Mouse (Mus musculus) spleen, adult 18-20 months (tissue): ENCODE data around the gene Pax7.

Experiments
- DNase-seq, 2 experiments: peaks; one replicate each; pipeline ENCODE4 v3.0.0; 2022; ENCODE audit warnings: mixed read lengths in 2 of 2

The Pax7 gene

DNA sequence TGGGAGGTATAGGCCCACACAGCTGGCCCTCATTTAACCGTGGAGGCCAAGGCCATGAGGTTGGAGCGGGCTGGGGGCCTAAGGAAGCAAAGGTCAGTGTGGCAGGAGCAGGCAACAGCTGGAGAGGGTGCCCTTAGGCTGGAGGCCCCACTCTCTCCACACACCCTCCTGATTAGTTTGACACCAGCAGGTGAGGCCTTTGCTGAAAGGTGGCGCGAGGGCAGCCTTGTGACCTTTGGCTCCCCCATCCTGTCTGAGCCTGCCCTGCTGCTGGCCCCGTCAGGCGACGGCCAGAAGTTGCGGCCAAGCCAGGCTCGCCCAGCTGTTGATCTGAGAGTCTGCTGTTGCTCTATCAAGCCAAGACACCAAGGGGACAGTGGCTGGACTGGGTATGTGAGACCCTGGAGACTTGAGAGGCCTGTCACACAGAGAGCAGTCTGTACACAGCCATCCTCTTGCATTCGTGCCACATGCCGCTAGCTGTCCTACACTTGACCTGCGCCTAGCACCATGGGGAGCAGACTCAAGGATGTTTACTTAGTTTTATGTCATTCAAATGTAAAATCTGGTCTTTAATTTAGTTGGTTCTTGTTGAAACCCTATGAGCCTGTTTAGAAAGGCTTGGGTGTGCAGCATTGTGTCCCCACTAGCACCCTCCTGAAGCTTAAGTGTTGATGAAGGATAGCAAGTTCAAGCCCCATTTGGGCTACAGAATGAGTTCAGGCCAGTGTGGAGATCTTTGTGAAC lies 86.0 kb downstream of the Pax7 start:
- no peak for DNase-seq

DNA sequence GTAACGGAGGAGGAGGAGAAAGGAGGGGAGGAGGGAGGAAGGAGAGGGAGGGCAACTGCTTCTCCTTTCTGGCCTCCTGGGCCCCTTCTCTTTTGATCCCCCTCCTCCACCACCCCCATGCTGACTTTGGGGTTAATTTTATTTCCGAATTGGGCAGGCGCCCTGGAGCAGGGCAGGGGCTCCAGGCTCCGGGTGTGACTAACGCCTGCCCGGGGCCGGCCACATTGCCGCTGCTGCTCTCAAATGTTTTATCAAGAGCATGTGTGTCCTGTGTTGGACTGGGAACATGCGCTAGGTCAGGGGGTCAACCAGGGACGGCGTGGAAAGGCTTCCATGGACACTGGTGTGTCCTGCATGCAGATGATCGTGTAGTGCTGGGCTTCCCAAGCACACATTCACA lies 87.2 kb downstream of the Pax7 start:
- DNase-seq = no peak

DNA sequence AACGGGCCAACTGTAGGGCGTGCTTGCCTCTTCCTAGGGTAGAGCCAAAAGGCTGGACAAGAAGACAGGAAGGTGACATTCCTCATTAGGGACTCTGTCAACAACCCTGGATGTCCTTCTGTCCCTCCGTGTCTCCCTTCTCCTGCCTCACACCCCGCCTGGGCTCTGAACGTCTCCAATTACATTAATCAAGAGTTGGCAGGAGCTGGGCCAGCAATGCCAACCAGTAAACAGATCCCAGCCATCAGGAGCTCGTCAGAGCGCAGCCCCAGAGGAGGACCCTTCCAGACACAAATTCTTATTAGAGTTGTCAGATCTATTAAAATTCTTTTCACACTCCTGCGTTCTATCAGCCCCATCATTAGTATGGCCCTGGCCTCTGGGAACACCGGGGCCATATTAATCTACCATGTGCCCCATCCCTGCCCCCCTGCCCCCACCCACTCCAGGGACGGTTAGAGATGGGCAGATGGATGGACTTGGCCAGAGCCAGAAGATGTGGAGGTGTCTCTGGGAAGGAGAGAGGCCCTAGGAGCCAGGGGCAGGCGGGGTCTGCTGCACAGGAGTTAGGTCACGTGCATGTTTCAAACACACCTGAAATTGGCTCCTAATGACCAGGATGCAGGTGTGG lies 88.4 kb downstream of the Pax7 start:
- DNase-seq = no peak

GRCm38 (mm10) chr4:139743626-139744025 lies 89.7 kb downstream of the Pax7 start:
- peak in 1 of 2 experiments; percentile 31 for DNase-seq

- no peak for DNase-seq
Measured at GRCm38 (mm10) chr4:139737035-139737434, 96.3 kb downstream of the Pax7 start.

DNA sequence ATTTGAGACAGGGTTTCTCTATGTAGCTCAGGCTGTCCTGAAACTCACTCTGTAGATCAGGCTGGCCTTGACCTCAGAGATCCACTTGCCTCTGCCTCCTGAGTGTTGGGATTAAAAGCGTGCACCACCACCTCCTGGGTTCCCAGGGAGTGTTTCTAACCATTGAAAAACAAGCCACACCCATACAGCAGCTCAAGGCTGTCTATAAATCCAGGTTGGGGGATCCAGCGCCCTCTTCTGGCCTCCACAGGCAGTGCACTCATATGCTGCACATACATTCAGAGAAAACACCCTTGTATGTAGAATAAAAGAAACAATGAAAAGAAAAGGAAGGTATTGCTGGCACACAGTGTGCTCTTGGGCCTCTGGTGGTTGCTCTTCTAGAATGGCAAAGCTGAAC lies 106.2 kb downstream of the Pax7 start:
- DNase-seq = no peak

DNA sequence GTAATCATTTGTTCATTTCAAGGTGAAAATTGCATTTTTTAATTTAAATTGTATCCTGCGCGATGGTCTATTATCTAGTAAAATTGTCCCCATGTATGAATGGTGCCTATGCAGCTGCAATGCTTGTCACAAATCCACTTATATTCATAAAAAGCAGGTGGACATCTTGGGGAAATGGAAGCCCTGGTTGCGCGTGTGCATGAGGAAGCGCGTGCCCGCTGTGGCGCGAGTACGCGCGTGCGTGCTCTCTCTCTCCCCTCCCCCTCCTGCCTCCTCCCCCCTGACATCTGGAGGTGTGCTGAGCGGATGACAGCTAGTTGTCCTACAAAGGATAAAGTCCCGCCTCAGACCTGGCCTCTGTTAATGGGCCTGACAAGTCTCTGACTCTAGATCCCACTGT lies 107.9 kb downstream of the Pax7 start:
- DNase-seq = no peak

DNA sequence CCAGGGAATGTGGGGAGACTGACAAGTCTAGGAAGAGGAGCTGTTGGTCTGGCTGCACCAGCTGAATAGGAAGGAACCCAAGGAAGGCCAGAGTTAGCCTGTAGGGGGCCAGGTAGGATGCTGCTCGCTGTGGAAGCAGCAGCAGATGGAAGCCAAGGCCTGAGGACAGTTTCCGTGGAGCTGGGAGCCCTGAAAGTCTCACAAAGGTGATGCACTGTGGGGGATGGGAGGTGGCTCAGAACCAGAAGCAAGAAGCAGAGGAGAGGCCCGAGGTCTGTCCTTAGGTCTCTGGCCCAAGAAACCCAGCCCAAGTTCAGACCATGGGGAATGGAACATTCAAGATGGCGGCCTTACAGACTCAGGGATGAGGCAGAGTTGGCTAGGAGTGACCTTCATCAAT lies 109.0 kb downstream of the Pax7 start:
- no peak for DNase-seq

DNA sequence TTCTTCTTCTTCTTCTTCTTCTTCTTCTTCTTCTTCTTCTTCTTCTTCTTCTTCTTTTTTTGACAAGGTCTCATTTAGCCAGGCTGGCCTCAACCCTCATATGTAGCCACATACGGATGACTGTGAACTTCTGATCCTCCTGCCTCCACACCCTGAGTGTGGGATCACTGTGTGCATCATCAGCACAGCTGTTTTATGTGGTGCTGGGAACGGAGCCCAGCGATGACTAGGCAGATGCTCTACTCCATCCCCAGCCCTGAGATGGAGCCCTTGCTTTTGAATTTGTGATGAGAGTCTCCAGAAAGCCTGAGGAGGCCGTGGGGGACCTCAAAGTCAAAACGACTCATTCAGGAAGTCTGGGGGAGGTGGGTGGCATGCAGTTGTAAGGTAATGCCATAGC lies 114.3 kb downstream of the Pax7 start:
- DNase-seq = no peak

DNA sequence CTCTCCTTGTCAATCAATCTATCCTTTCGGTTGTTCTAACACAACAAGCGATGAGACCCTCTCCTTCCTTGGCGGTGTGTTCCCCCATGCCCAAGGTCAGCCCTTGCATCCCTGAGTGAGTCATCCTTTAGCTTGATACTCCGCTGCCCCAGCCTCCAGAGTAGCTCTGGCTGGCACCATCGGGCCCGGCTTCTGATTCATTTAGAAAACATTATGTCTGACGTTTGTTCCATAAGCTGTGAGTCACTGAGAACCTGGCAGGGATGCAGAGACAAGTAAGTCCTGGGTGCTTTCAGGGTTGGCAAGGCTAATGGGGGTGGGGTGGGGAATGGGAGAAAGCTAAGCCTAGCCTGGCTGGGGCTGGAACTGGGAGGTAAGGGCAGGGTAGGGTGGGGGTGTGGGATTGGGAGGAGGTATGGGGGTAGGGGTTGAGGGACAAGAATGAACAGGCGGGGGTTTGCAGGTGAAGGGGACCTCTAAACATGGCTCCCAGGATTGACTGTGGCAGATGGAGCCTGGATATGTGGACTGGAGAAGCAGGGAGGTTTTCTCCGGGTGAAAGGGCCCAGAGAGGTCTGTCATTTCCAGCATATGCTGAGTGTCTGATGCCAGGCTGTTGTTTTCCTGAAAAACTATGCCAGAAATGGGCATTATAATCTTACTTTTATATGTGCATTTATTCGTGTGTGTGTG lies 116.7 kb downstream of the Pax7 start:
- DNase-seq = no peak

DNA sequence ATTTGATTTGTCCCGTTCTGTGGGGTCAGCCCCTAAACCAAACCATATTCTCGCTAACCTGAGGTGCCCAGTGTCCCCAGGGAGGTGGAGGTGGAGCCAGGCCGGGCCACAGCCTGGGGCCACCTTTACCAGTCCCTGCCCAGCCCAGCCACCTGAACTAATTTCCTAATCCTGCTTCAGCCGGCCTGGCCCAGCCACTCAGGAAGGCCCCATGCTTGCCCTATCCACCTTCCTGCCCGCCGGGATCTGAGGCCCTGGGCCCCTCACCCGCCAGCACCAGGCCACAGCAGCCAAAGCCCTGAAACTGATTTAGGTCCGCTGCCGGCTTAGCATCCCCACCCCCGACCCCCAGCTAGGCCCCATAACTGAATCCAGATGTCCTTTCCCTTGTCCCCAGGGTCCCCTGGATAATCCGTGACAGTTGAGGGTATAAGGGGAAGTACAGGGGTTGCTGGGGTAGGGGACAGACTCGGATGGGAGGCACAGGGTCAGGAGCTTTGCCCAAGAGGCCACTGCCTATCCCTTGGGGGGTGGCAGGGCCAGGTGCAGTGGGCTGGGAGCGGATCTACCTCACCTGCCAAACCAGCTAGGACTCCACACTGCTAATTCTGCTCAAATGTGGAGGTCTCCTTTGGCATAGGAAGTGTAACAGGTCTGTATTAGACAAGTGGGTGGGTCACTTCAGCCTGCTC lies 117.9 kb downstream of the Pax7 start:
- DNase-seq = no peak

- DNase-seq = no peak
Measured at GRCm38 (mm10) chr4:139710467-139711334, 122.6 kb downstream of the Pax7 start.

DNA sequence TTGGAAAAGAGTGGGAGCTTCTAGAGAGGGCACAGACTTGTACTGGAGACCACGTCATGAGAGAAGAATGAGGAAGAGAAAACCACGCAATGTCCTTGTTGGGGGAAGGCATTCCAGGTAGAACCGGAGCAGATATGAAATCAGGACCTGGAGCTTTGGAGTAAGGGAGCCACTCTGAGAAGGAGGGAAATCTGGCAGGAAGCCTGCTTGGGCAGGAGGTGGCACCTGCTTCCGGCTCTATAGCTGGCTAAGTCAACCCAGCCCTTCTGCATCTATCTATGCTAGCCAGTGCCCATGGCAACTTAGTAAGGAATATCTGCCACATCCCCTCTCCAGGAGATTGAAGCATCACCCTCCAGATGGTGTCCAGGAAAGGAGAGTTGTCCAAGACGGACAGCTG lies 127.3 kb downstream of the Pax7 start:
- DNase-seq = no peak

DNA sequence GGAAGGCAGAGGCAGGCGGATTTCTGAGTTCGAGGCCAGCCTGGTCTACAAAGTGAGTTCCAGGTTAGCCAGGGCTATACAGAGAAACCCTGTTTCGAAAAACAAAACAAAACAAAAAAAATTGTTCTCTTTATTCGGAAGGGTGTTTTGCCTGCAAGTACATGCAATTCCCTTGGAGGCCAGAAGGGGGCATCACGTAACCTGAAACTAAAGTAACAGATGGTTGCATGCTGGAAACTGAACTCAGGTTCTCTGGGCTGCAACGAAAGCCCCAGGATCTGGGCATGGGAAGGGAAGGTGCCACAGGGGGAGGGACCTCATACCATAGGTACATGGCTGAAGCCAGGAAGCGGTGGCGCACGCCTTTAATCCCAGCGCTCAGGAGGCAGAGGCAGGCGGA lies 129.9 kb downstream of the Pax7 start:
- DNase-seq = peak in 1 of 2 experiments; percentile 11

- DNase-seq = no peak
Measured at GRCm38 (mm10) chr4:139702914-139703313, 130.4 kb downstream of the Pax7 start.

DNA sequence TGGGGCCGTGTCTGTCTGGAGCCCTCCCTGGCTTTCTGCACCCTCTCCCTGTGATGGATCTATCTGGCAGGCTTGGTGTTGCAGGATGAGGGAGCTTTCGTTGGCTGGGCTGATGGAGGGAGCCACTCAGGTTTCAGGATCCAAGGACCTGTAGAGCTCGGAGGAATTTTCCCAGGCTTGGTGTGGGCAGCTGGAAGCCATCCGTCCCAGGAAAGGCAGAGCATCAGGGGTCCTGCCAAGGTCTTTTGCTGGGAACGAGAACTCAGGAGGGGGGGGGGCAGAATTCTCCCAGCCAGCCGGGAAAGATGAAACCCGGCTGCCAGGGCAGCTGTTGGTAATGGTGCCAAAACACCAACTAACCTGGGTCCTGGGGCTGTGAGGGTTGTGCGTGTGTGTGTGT lies 134.7 kb downstream of the Pax7 start:
- no peak for DNase-seq

- no peak for DNase-seq
Measured at GRCm38 (mm10) chr4:139697755-139698154, 135.6 kb downstream of the Pax7 start.

DNA sequence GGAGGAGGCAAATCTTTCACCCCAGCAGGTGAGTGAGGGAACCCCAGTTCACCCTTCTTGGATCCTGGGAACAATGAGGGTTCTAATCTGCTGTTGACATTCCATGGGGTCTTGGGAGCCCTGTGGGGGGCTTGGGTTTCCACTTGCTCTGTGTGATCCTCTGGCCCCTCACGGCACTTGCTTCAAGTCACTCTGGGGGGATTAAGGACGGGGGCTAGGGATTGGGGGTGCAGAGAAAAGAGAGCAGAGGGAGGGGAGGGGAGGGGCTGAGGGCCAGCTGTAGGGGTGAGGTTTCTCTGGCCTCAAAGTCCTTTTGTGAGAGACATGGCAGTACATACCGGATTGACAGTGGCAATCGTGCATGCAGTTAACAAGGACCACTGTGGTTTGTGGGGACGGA lies 140.0 kb downstream of the Pax7 start:
- DNase-seq = no peak

GRCm38 (mm10) chr4:139689627-139690269 lies 143.6 kb downstream of the Pax7 start:
- DNase-seq = no peak

- DNase-seq = no peak
Measured at GRCm38 (mm10) chr4:139688058-139688457, 145.3 kb downstream of the Pax7 start.
